Mouse (Mus musculus) erythroblast, embryonic 14.5 days (primary cell): ENCODE measurements around the gene Pkp4. TPM values are rescaled to one million over a fixed set of nuclear protein-coding genes. Genes with fewer than 3 reads are reported as not detected.

Experiments
- H3K27me3 ChIP-seq: 2 replicates; pipeline ENCODE4 v1.6.1; 2012; ENCODE audit warnings: inconsistent platforms; ENCODE audit not compliant: control insufficient read depth
- H3K36me3 ChIP-seq: 2 replicates; pipeline ENCODE4 v1.6.1; 2012; ENCODE audit warnings: mild to moderate bottlenecking, inconsistent platforms; ENCODE audit not compliant: control insufficient read depth
- H3K4me1 ChIP-seq: 2 replicates; pipeline ENCODE4 v1.6.1; 2012; ENCODE audit warnings: inconsistent platforms; ENCODE audit not compliant: control insufficient read depth
- H3K4me3 ChIP-seq: replicated peaks from 2 replicates; pipeline ENCODE3; 2012; ENCODE audit warnings: moderate library complexity, mild to moderate bottlenecking, inconsistent platforms
- H3K9me3 ChIP-seq: 2 replicates; pipeline ENCODE4 v1.6.1; 2012; ENCODE audit warnings: low read length, inconsistent platforms, mixed read lengths; ENCODE audit not compliant: control insufficient read depth
- GATA1 ChIP-seq: IDR thresholded peaks from 2 replicates; pipeline ENCODE4 v1.6.1; 2012; ENCODE audit warnings: low read length, inconsistent platforms, mixed read lengths
- TAL1 ChIP-seq: IDR thresholded peaks from 3 replicates; pipeline ENCODE4 v1.6.1; 2012; ENCODE audit warnings: low read length, inconsistent platforms, mixed read lengths
- polyA plus RNA-seq: library from polyadenylated mRNA; stranded (reverse); fragments of >175 nt; gene quantifications from 2 replicates; pipeline ENCODE4 v1.2.3, GENCODE M21; 2012

The Pkp4 gene
- polyA plus RNA-seq, 1 experiment: 2.2 TPM

DNA sequence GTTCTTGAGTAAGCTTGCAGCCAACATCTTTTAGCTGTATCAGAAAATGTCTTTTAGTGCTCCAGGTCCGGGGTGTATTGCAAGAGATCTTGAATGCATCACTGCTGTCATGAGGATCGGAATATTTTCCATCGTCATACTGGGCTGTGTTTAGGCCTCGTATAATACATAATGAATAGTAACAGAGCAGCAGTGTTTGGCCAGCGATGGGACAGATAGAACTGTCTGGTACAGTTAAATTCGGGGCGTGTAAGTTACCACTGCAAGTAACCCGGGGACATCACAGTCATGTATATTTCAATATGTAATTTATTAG lies 1.6 kb downstream of the Pkp4 start:
- Histone ChIP-seq H3K4me1 (peaks cover 22% of the 10 kb centered on the region), H3K4me3 (peak overlapping the region; percentile 80), H3K36me3 (no peaks in the 10 kb centered on the region), H3K9me3 (no peaks in the 10 kb centered on the region), H3K27me3 (peaks cover 30% of the 10 kb centered on the region)
- TF ChIP-seq TAL1: no peak
- no peak for TF ChIP-seq GATA1

DNA sequence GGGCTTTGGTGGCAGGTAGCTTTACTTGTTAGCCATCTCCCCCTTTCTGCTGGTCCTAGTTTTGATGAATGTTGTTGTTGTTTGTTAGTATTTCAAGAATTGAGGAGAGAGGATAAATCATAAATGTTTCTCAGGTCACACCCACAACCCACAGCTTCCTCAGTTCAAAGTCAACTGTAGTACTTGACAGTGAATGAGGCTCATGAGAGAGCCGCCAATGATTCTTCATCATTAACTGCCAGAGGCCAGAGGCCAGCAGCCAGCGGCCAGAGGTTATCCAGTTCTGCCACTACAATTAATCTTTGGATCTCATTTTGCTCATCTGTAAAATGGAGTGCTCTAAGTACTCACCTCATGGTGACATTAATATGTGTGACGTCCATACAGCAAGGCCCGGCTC lies 6.3 kb downstream of the Pkp4 start:
- H3K27me3 ChIP-seq: peaks cover 5% of the 10 kb centered on the region
- no peak overlapping the region for H3K4me3 ChIP-seq
- no peak for TF ChIP-seq GATA1
- no peak for TF ChIP-seq TAL1
- peaks cover 2% of the 10 kb centered on the region for H3K4me1 ChIP-seq
- no peaks in the 10 kb centered on the region for H3K9me3 ChIP-seq
- H3K36me3 ChIP-seq: no peaks in the 10 kb centered on the region

DNA sequence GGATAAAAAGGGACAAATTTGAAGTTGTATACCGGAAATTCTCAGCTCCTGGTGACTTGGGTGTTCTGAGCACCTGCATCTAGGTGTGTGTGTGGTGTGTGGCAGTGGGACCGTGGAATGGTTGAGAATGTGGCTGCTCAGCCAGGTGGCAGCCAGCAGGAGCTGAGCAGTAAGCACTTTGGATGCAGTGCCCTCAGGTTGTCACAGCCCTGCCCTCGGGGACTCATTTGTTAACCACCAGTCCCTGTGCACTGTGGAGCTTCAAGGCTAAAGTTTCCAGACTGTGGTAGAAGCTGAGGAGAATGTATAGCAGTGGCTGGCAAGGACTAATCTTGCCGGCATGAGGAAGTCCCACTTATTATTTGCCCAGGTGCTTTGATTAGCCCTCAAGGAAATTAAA lies 7.2 kb downstream of the Pkp4 start:
- Histone ChIP-seq H3K27me3 (no peaks in the 10 kb centered on the region), H3K36me3 (no peaks in the 10 kb centered on the region), H3K4me3 (no peak overlapping the region), H3K4me1 (no peaks in the 10 kb centered on the region; the same call in 1 of the 2 replicates), H3K9me3 (no peaks in the 10 kb centered on the region)
- TF ChIP-seq TAL1: no peak

DNA sequence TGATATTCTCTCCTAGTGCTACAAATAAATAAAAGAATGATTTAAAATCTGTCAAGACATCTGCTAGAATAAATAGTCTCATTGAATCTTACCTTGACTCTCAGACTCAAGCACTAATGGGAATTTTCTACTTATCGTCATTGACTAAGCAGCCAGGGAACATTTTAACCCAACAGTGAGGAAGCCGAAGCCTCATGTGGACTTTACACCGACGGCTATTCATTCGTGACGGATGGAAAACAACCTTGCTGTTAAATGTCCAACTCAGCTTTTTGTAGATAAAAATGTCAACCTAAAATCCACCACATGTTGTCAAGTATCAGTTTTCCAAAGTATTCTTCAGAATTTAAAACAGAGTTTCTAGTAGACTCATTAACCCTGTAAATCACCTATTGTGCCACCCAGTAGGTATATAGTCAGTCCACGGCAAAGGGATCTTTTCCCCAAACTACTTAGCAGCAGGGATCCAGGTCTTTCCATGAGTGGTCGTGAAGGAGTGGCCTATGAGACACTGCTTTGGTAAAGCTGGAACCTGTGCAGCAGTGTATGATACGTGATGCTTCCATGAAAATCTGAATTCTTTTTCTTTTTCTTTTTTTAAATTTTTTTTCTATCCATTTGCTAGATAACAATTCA lies 9.0 kb downstream of the Pkp4 start:
- TF ChIP-seq TAL1 (no peak), GATA1 (no peak)
- no peaks in the 10 kb centered on the region for H3K36me3 ChIP-seq
- no peaks in the 10 kb centered on the region; the same call in 1 of the 2 replicates for H3K4me1 ChIP-seq
- H3K27me3 ChIP-seq: no peaks in the 10 kb centered on the region
- H3K4me3 ChIP-seq: no peak overlapping the region
- no peaks in the 10 kb centered on the region for H3K9me3 ChIP-seq

DNA sequence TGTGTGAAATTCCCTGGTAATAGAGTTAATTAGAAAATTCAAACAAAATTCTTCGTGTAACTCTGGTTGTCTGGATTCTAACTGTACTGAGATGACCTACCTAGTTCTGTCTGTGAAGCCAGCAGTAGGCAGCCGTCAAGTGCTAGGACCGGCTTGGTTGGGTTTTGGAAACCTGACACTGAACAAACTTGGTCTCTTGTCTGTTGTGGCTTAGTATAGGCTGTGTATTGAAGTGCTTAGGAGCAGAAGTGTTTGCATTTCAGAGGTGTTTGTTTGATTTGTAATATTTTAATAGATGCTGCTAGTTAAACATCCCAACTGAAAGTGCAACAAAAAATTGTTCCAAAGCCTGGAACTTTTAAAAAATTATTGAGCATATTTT lies 9.5 kb downstream of the Pkp4 start:
- Histone ChIP-seq H3K9me3 (no peaks in the 10 kb centered on the region), H3K4me1 (no peaks in the 10 kb centered on the region; the same call in 1 of the 2 replicates), H3K4me3 (no peak overlapping the region), H3K36me3 (no peaks in the 10 kb centered on the region), H3K27me3 (no peaks in the 10 kb centered on the region)
- no peak for TF ChIP-seq TAL1
- no peak for TF ChIP-seq GATA1

DNA sequence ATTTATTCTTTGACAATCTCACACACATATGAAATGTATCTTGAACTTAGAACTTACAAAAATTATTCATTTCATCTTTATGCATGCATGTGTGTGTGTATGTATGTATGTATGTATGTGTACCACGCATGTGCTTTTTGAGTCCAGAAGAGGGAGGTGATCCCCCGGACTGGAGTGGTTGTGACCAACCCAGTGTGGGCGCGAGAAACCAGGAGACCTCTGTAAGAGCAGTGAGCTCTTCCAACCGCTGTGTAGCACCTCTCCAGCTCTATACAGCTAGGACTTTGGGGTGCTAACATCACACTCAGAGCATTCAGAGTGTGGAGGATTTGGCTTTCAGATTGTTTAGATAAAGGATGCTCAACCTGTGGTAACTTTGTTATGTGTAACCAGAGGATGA lies 9.9 kb downstream of the Pkp4 start:
- Histone ChIP-seq H3K36me3 (no peaks in the 10 kb centered on the region), H3K9me3 (no peaks in the 10 kb centered on the region), H3K27me3 (no peaks in the 10 kb centered on the region), H3K4me3 (no peak overlapping the region), H3K4me1 (no peaks in the 10 kb centered on the region; the same call in 1 of the 2 replicates)
- TF ChIP-seq GATA1 (no peak), TAL1 (no peak)

DNA sequence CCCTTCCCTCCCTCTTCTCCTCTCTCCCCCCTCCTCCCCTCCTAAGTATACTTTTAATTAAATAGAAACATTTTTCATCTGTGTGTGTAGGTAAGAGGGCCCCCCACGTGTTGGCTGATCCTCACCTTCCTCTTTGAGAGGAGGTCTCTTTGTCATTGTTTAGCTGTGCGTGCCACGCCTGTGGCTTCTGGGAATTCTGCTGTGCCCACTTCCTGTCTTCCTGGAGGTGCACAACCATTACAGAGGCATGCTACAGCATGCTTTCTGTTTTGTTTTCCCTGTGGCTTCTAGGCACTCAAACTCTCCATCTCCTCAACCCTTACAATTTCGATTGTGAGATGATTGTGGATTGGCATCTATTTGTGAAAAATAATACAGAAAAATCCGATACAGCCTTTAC lies 10.9 kb downstream of the Pkp4 start:
- no peaks in the 10 kb centered on the region; the same call in 1 of the 2 replicates for H3K4me1 ChIP-seq

DNA sequence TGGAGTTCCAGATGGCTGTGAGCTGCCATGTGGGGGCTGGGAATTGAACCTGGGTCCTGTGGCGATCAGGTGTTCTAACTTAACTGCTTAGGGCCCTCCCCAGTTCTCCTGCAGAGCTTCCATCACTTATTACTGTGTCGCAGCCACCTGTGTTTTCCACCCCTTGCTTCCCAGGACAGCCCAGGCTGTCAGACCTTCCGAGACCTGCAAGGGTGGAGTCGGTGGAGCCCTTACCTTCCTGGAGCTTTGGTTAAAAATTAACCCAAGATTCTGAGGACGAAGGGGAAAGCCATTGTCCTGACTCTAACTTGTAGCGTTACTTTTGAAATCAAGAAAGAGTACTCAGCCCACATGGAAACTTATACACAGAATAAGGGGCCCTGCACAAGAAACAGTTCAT lies 15.3 kb downstream of the Pkp4 start:
- TF ChIP-seq TAL1 (no peak), GATA1 (no peak)
- H3K36me3 ChIP-seq: no peaks in the 10 kb centered on the region
- no peaks in the 10 kb centered on the region; the same call in 1 of the 2 replicates for H3K4me1 ChIP-seq
- H3K4me3 ChIP-seq: no peak overlapping the region
- H3K27me3 ChIP-seq: no peaks in the 10 kb centered on the region
- H3K9me3 ChIP-seq: no peaks in the 10 kb centered on the region

More for the DNA sequence above, 10.9 kb downstream of the Pkp4 start:
- no peak for TF ChIP-seq GATA1
- no peak for TF ChIP-seq TAL1
- Histone ChIP-seq H3K36me3 (no peaks in the 10 kb centered on the region), H3K4me3 (no peak overlapping the region), H3K27me3 (no peaks in the 10 kb centered on the region), H3K9me3 (no peaks in the 10 kb centered on the region)

DNA sequence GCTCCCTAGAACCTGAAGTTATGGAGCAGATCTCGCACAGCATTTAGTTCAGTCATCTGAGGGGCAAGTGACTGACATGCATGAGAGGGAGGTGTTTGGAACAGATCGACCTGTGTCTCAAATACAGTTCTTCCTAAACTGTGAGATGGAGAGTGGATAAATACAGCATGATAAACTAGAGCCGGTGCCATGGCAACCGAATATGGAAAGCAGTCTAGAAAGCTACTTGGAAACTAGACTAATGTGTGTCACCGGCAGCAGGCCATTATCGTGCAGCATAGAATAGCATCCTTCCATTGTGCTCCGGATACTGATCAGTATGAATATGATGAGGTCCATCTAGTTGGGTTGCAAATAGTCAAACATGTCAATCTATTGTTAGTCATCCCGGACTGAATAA lies 17.5 kb downstream of the Pkp4 start:
- Histone ChIP-seq H3K4me1 (no peaks in the 10 kb centered on the region; the same call in 1 of the 2 replicates), H3K27me3 (no peaks in the 10 kb centered on the region), H3K36me3 (no peaks in the 10 kb centered on the region), H3K9me3 (no peaks in the 10 kb centered on the region), H3K4me3 (no peak overlapping the region)
- TF ChIP-seq GATA1 (no peak), TAL1 (no peak)

DNA sequence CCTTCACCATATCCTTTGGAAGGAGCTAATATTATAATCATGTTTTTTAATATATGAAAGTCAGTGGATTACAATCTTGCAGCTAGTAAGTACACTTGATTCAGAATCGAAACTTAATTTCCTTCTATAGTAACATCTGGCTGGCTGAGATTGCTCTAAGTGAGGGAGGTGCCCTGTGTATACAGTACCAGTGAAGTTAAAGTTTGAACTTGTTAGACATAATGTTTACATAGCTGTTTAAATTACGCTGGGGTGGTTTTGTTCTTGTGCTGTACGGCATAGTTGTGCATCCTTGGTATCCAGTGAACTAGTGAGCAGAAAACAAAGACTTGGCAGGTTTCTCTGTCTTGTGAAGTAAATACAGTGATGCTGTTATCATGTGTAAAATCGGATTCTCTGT lies 18.3 kb downstream of the Pkp4 start:
- no peaks in the 10 kb centered on the region for H3K9me3 ChIP-seq
- TF ChIP-seq GATA1 (no peak), TAL1 (no peak)
- H3K36me3 ChIP-seq: no peaks in the 10 kb centered on the region
- H3K4me1 ChIP-seq: peaks cover 2% of the 10 kb centered on the region
- H3K4me3 ChIP-seq: no peak overlapping the region
- no peaks in the 10 kb centered on the region for H3K27me3 ChIP-seq
